Mouse (Mus musculus) ES-E14 (cell line): ENCODE measurements around the gene Siah1a.

Experiments used
- HCFC1 ChIP-seq: IDR thresholded peaks from 2 replicates; pipeline ENCODE4 v1.6.1; 2012; ENCODE audit warnings: low read length, inconsistent platforms, borderline replicate concordance; ENCODE audit not compliant: insufficient read depth
- ZNF384 ChIP-seq: IDR thresholded peaks from 2 replicates; pipeline ENCODE4 v1.6.1; 2012; ENCODE audit warnings: low read depth, low read length, inconsistent platforms

GRCm38 (mm10) chr8:86759090-86759491 is 13.4 kb upstream of the Siah1a start:
- no peak for TF ChIP-seq ZNF384
- TF ChIP-seq HCFC1 = no peak
